Mouse (Mus musculus) cerebellum, adult 11-12 months (tissue): ENCODE data around the gene Thra.

ENCODE experiments used
- DNase-seq: peaks from one replicate; pipeline ENCODE4 v3.0.0; 2022

Thra gene

GRCm38 (mm10) chr11:98783236-98783696, 42.8 kb downstream of the Thra start:
- peak; percentile 99 for DNase-seq

GRCm38 (mm10) chr11:98784139-98784538, 43.7 kb downstream of the Thra start:
- no peak for DNase-seq

DNA sequence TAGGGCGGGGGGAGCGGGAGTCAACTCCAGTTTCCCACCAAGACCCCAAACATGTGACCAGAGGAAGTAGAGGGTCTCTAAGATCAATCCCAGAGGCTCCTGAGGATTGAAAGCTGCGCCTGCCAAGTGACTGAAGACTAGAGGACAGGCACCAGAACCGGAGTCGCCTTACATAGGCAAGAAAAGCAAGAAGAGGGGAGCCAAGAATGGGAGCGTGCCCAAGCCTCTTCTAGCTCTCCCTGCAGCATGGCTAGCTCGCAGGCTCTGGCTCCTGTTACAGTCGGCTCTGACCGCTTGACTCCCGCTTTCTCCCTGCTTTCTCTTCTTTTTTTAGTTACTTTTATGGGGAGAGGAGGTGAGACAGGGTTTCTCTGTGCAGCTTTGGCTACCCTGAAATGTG, 44.8 kb downstream of the Thra start:
- DNase-seq = peak; percentile 59

GRCm38 (mm10) chr11:98785772-98786281, 45.4 kb downstream of the Thra start:
- peak; percentile 87 for DNase-seq

DNA sequence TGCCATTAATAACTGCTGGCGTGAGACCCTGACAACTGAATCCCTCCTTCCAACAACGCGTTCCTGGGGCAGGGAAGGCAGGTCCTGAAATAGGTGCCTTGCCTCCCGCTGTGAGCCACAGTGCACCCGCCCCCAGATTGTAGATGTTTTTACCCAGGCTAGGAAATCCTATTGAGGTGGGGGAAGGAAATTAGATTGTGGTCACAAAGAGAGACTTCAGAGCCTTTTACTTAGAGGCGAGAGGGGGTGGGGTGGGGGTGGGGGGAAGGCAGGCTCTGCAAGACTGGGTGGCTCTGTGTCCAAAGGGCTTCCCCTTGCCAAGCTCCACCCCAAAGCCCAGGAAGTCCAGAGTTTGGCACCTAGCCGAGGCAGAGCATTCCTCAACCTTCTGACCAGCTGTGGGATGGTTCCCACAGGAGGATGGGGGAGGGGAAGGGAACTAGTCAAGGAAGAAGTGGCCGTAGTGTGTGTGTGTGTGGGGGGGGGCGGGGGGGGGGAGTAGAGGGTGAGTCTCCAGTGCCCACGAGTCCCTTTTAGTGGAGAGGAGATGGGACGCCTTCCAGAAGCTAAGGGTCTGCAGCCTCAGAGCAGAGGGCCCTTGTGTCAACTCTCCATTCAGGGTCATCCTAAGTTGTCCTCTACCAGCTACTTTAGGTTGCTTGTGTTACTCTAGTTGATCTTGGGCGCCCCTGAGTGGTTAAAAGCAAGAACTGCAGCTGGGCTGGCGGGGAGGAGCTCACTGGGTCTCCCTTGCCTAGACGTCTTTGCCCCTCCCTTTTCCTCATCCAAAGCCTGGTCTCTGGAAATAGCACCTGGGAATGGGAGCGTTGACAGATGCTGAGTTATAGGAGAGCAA, 46.1 kb downstream of the Thra start:
- peak; percentile 95 for DNase-seq

DNA sequence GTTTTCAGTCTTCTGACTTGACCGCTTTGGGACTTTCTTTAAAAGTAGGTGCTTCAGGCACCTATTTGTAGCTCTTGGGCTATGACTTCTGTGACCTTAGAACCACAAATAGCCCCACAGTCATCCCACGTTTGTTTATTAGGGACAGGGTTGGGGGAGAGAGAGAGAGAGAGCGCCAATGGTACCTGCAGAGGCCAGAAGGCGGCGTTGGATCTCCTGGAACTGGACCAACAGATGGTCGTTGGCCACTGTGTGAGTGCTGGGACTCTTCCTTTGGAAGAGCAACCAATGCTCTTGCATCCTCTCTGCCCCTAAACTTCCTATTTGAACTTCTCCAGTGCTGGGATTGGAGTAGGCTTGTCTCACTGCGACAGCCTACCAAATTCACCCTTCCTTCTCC, 46.8 kb downstream of the Thra start:
- DNase-seq = no peak

DNA sequence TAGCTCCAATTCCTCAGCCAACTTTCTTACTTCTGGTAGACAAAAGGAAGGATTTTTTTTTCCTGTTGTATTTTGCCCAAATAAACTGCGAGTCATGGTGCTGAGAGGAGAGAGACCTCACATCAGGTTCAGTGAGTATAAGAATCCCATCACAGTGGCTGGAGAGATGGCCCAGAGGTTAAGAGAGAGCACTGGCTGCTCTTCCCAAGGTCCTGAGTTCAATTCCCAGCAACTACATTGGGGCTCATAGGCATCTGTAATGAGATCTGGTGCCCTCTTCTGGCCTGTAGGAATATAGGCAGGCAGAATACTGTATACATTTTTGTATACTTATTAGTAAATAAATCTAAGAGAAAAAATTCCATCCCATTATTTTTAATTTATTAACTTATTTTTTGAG, 47.3 kb downstream of the Thra start:
- DNase-seq = no peak

DNA sequence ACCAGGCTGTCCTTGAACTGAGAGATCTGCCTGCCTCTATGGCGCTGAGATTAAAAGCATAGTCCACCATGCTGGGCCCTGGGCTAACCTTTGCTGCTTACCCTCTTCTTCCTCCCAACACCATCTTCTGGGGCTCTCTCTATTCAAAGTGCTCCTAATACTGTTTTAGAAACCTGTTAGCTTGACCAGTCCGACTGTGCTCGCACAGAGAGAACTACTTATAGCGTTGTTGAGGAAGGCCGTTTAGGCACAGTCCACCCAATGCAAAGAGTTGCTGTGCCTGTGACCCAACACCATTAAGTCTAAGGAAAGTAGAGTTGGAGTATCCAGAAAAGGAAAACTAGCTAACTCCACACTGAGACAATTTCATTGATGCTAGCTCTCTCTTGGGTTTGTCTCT, 47.7 kb downstream of the Thra start:
- DNase-seq = peak; percentile 35

GRCm38 (mm10) chr11:98788550-98789218, 48.2 kb downstream of the Thra start:
- peak; percentile 88 for DNase-seq

- peak; percentile 58 for DNase-seq
Observed at GRCm38 (mm10) chr11:98789219-98789807, 48.9 kb downstream of the Thra start.

- peak; percentile 19 for DNase-seq
Observed at GRCm38 (mm10) chr11:98789824-98790223, 49.4 kb downstream of the Thra start.

DNA sequence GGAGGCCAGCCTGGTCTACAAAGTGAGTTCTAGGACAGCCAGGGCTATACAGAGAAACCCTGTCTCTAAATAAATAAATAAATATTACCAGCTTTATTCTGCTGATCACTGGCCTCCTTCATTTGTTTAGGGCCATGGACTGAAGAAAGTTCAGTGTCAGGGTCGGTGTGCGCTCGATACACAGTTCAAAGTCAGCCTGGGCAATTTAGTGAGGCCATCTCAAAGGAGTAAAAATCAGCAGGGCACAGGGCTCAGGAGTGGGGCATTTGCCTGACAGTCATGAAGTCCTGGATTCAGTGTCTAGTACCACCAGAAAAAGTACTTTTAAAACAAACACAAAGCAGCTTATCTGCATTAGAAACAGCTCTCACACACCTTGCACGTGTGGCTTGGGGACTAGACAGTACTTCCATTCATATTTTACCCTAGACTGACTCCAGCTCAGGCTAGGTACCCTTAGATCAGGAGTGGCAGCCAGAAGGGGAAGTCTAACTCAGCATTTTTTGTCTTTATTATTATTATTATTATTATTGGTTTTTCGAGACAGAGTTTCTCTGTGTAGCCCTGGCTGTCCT, 50.3 kb downstream of the Thra start:
- DNase-seq = no peak

GRCm38 (mm10) chr11:98791448-98791847, 51.0 kb downstream of the Thra start:
- DNase-seq = no peak

GRCm38 (mm10) chr11:98792081-98792480, 51.6 kb downstream of the Thra start:
- DNase-seq = no peak

DNA sequence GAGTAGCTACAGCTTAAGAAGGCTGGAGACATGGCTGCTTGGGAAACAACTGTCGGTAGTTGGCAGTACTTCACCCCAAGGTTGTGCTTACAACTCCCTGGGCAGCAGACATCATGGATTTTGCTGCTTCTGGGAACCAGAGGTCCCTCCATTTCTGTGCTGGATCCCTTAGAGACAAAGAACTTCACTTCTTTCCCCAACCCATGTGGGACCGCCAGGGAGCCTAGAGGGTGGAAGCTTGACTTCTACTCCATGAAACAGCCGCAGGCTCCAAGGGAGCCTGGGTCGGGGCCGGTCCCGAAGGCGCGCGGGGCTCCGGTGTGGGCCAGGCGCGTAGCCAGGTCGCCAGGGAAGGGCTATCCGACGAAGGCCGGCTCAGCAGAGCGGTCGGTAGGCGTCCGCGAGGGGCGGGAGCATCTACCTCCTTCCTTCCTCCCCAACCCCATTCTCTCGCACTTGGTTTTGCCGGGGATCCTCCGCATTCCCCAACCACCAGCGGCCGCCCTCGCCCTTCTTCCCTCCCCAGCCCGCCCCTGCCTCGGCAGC, 54.1 kb downstream of the Thra start:
- DNase-seq = peak; percentile 86

- peak; percentile 93 for DNase-seq
Observed at GRCm38 (mm10) chr11:98795015-98795713, 54.7 kb downstream of the Thra start, which contains the start of gene Msl1. Msl1 (plus strand) TSS chr11:98795516.

GRCm38 (mm10) chr11:98795714-98796514, 55.5 kb downstream of the Thra start:
- DNase-seq = peak; percentile 78

- no peak for DNase-seq
Observed at GRCm38 (mm10) chr11:98796515-98797216, 56.2 kb downstream of the Thra start.

DNA sequence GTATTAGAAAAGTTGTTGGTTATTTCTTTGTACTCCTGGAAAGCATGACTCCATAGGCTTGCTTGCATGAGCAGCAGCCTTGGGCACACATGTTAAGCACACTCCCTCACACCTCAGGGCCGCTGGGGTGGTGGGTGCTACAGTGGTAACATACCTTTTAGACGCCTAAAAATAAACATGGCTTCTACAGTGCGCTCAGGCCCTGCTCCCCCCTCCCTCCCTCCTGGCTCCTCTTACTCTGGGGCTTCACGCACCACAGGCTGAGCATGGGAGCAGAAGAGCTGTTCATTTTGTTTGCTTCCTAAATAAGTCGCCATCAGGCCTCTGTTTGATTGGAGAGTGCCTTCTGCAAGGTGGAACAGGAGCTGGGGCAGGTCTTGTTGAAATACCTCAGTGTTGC, 56.9 kb downstream of the Thra start:
- peak; percentile 59 for DNase-seq

- DNase-seq = no peak
Observed at GRCm38 (mm10) chr11:98797909-98798308, 57.5 kb downstream of the Thra start.

- no peak for DNase-seq
Observed at GRCm38 (mm10) chr11:98804605-98805004, 64.2 kb downstream of the Thra start, which contains the start of gene Casc3. Casc3 (plus strand) TSS chr11:98804905.
